Mouse (Mus musculus) gastrocnemius, adult 18-20 months (tissue): ENCODE results near the gene Brd7. TPM values are rescaled to one million over a fixed set of nuclear protein-coding genes. Genes with fewer than 3 reads are reported as not detected.

Experiments used
- DNase-seq: peaks from one replicate; pipeline ENCODE4 v3.0.0; 2021; ENCODE audit warnings: low spot score
- total RNA-seq, 2 experiments: library from RNA; stranded (reverse); gene quantifications; 2 replicates each; pipeline ENCODE4 v1.2.3; 2021

Gene Brd7
- total RNA-seq, 2 experiments from 2014 or later = 72.2 to 74.9 TPM

DNA sequence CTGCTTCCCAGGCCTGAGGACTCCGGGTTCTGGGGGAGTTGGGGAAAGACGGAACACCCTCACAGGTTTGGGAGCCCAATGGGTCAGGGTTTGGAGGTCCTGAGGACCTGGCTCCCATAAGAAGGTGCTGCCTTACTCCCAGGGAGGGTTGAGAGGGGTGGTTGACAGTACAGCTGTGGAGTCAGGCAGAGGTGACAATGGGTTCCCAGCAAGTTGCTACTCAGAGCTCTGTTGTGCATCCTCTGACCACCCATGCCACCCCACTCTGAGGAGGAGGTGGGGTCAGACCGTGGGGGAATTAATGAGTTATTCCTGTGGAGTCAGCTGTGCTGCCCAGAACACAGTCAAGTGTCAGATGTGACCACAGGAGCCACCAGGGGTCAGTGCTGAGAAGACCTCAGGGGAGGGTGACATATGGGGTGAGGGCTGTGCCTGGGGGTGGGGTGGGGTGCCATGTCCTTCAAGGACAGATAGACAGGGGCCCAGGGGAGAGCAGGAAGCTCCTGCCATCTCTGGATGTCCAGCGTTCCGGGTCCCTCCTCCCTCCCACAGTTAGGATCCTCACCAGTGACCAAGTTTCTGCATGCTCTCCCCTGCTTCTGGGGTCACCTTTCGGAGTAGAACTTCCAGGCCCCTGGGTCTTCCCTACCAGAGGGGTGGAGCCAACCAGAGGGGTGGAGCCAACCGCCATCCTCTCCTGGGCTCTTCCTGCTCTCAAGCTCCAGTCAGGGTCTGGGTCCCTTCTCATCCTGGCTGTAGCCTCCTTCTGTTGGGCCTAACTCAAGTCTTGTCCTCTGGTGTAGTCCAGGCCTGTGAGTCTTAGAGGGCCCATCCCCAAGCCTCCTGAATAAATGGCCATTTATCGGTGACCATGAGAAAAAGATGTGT, 76.3 kb downstream of the Brd7 start:
- DNase-seq = no peak

DNA sequence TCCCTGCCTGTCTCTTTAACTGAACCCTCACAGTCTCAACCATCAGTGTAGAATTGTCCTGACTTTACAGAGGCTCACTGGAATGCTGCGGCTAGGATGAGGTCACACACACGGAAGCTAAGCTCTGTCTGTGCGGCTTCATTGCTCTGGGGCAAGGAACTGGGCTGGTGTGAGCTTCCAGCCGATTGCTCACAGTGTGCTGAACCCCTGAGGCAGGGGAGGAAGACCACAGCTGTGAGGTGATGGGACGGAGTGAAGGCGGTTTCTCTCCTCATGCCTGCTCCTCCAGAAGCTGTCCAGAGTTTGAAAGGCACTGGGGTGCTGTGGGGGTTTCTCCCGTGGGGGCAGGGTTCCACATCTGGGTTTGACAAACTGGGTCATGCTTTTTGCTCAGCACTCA, 77.3 kb downstream of the Brd7 start:
- DNase-seq = no peak

DNA sequence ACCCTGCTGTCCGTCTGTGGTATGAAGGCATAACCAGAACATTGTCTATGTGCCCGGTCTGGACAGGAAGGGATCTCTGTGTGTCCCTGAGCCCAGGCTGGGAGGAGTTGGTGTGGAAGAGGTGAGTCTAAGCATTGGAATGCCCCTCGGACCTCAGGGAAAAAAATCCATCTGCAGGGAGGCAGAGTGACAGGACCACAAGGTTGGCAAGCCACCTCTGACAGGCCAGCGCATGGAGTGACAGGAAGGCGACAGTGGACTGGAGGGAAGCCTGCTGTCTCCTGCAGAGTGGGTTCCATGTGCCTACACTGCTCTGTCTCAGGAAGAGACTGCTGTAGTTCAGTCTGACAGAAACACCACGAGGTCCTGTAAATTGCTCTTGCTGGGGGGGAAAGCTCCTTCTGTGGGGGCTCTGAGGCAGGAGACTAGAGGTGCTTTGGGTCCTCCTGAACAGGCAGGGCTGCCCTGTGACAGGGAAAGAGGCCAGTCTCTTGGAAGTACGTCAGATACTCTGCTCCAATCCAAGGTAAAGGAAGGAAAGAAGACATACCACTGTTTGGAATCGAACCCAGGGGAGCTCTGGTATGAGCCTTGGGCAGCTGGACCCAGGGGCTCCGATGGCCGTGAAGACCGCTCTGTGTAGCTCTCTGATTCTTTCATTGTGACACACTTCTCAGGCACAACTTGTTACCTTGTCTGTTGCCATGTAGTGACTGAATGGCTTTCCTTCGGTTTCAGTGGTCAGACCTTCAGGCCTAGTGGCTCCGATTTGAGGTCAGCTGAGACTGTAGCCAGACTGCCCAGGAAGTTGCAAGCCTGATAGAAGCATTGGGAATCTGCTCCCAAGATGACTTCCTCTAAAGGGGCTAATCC, 78.5 kb downstream of the Brd7 start:
- DNase-seq = no peak

DNA sequence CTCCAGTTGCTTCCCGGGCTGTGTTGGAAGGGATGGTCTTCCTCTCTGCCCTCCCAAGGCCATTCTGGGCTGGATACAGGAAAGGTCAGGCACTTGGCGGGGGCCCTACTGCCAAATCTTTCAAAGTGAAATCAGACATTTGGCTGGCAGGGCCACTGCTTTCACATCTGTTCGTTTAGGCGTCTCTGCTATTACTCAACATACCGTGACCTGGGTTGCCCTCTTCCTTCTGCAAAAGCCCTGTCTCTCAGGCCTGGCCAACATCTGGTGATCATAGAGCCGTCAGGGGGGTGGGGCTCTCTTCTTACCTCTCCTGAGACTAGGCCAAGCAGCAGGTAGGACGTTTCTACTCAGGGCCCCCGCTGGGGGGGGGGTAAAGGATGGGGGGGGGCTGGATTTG, 79.3 kb downstream of the Brd7 start:
- peak; percentile 89 for DNase-seq

Other genes starting within 250 kb of the Brd7 start
- gene Cnep1r1, start 243.4 kb downstream of the Brd7 start, total RNA-seq = 10 to 100 TPM; 42.2 to 44.6 TPM
- 10 to 100 TPM; 29.7 to 30.2 TPM for gene Heatr3, start 224.3 kb downstream of the Brd7 start, total RNA-seq
- gene Tent4b, start 163.0 kb downstream of the Brd7 start, total RNA-seq = 10 to 100 TPM; 13.0 to 15.3 TPM
- gene Adcy7, start 89.8 kb downstream of the Brd7 start, total RNA-seq = 1 to 10 TPM; 1.9 to 3.2 TPM
- gene Nkd1, start 159.2 kb upstream of the Brd7 start, total RNA-seq = 1 to 10 TPM; 1.3 to 1.8 TPM